Mouse (Mus musculus) gastrocnemius, adult 2 months (tissue): ENCODE results near the gene Riok2. TPM values are rescaled to one million over a fixed set of nuclear protein-coding genes. Genes with fewer than 3 reads are reported as not detected.
"Not testable (repeated sequence)": the region's sequence is repeated elsewhere in the genome, so short reads cannot be mapped to it uniquely, and the experiment has no call there.

Experiments
- DNase-seq: peaks from one replicate; pipeline ENCODE4 v3.0.0; 2022
- H3K27ac ChIP-seq: fragments of 200-600 bp; 2 replicates; pipeline ENCODE4 v1.8.1; 2022; ENCODE audit warnings: mild to moderate bottlenecking
- H3K4me3 ChIP-seq: fragments of 200-600 bp; 2 replicates; pipeline ENCODE4 v1.8.1; 2022; ENCODE audit warnings: mild to moderate bottlenecking, moderate library complexity
- CTCF ChIP-seq: fragments of 200-600 bp; IDR thresholded peaks from 2 replicates; pipeline ENCODE4 v1.8.1; 2022; ENCODE audit warnings: antibody characterized with exemption, mild to moderate bottlenecking, moderate library complexity
- intact Hi-C: fragments of 180-260 bp; cut with DNase I; formaldehyde crosslinking; loops from one replicate; pipeline ENCODE4 v1.15.1; 2025
- long read RNA-seq, 2 experiments: library from polyadenylated mRNA; stranded (forward); transcript quantifications; one replicate each; pipeline ENCODE4 v2.0.0; 2021
- total RNA-seq, 2 experiments: library from RNA; stranded (reverse); gene quantifications; 2 replicates each; pipeline ENCODE4 v1.2.3; 2021

Riok2 gene
- total RNA-seq: 10 to 100 TPM; 12.1 to 14.6 TPM
- long read RNA-seq, experiment 1, transcript Riok2-201 (10 exons, 3,220 nt): major isoform, 9 of 17 reads
- long read RNA-seq, experiment 1, partial matches to known transcripts: 3 of 17 reads
- long read RNA-seq, experiment 1, other reads (novel, unspliced or antisense): 5 of 17 reads
- long read RNA-seq, experiment 2, transcript Riok2-201 (10 exons, 3,220 nt): major isoform, 15 of 28 reads
- long read RNA-seq, experiment 2, partial matches to known transcripts: 4 of 28 reads
- long read RNA-seq, experiment 2, other reads (novel, unspliced or antisense): 9 of 28 reads

DNA sequence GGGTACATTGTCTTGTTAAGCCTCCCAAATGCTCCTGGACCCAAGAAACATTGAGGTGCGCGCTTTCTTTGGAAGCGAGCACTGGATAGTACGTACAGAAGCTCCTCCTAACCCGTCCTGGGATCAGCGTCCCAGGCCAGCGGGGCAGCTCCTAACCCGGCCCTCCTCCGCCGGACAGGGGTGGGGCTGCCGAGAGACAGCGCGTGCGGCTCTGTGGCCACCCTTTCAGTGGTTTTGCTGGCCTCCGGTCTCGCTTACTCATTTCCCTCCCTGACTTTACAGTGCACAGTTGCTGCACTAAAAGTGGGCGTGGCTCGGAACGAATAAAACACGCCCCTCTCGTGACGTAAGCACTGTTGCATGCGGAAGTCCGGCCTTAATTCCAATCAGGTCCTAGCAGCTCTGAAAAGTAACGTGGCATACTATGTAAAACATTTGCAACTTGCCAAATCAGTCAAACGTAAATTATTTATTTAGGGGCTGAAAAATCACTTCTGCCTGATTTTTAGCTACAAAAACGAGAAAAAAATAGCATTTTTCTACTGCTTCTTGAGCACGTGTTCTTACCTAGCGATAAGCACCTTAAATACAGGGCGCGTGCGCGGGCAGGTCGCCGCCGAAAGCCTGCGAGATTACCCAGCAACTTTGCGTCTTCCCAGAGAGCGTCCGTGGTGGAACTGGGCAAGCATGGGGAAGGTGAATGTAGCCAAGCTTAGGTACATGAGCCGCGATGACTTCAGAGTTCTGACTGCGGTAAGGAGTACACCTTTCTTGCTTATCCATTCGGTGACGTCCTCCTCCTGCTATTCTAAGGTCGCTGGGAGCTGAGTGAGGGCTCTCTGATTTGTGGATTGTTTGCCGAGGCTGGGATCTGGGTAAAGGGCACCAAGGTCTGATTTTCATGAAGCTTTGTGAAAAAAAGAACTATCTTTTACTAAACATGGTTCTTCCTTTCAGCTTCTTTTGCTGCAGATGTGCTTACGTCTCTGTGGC lies at the start of gene Riok2:
Riok2 (plus strand) TSS at position 392 of the 993 bp plus-strand sequence.
- peak; percentile 94 for DNase-seq
- peak within 1 kb of the TSS; percentile 99 for H3K27ac ChIP-seq
- intact Hi-C loops: loop anchor here (5.0 to 10.0 kb wide), 4 partner anchors 82 to 1559 kb away; no protein-coding TSS in a partner anchor
- TF ChIP-seq CTCF: no peak
- peak within 1 kb of the TSS; percentile 88 for H3K4me3 ChIP-seq

GRCm38 (mm10) chr17:17326022-17326421 lies 48.1 kb upstream of the Riok2 start:
- H3K27ac ChIP-seq, DNase-seq, intact Hi-C loops, H3K4me3 ChIP-seq: not testable (repeated sequence)

GRCm38 (mm10) chr17:17326636-17327035 lies 47.5 kb upstream of the Riok2 start:
- no peak for TF ChIP-seq CTCF
- H3K27ac ChIP-seq: no peak overlapping the region
- intact Hi-C loops: no loop called here

DNA sequence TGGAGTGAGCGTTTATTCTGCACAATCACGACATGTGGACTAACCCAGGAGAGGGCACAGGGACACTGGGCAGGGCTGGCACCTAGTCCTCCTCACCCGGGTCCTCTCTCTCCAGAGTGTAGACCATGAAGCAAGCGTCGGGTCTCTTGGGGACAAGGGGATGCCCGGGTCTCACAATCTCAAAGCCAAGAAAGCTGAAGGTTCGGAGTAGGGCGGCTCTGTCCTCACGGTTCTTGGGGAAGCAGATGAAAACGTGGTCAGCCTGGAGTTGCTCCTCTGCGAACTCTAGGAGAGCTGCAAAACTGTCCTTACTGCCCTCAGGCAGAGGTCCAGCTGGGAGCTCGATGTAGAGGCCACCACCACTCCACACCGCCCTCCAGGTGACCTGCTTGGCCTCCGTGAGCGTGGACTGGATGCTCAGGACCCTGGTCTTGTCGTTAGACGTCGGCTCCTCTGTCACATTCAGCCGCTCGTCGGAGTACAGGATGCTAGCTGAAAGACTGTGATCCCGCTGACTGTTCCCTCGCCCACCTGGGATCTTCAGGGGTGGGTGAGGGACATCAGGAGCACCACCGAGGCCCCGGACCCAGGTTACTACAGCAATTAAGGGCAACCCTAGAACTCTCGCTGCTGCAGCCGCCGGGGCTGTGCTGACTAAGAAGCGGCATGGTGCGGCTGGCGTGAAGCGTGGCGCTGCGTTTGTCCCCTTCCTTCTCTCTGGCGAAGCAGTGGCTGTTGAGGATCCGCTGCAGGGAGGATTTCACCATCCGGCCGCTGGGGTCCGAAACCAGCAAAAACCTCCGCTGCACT lies 28.5 kb upstream of the Riok2 start:
- intact Hi-C loops, H3K27ac ChIP-seq, DNase-seq: not testable (repeated sequence)
- H3K4me3 ChIP-seq: peak overlapping the region; percentile 55

More at GRCm38 (mm10) chr17:17326636-17327035, 47.5 kb upstream of the Riok2 start:
- no peak for DNase-seq
- no peak overlapping the region for H3K4me3 ChIP-seq

DNA sequence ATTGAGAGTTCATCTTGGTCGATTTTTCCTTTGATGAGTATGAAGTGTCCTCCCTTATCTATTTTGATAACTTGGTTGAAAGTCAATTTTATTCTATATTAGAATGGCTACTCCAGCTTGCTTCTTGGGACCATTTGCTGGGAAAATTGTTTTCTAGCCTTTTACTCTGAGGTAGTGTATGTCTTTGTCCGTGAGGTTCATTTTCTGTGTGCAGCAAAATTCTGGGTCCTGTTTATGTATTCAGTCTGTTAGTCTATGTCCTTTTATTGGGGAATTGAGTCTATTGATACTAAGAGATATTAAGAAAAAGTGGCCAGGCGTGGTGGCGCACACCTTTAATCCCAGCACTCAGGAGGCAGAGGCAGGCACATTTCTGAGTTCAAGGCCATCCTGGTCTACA lies 27.8 kb upstream of the Riok2 start:
- peak overlapping the region; percentile 55 for H3K4me3 ChIP-seq
- H3K27ac ChIP-seq, DNase-seq, intact Hi-C loops: not testable (repeated sequence)

DNA sequence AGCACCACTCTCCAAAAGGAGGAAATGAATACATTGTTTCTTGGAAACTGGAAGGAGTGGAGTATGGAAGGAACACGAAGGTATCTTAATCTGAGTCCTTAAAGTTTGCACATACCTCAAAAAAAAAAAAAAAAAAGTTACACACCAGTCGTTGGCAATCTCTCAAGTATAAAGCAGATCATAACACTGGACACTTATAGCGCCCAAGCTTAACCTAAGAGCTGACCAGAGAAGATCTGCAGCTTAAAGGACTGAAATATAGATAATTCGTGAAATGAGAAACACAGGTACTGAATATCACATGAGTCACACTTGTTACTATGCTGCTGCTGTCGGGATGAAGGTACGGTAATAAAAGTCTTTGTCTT lies 575 bp upstream of the Riok2 start:
- Histone ChIP-seq H3K27ac (peak overlapping the region; percentile 99), H3K4me3 (peak overlapping the region; percentile 88)
- TF ChIP-seq CTCF: no peak
- intact Hi-C loops: loop anchor here (5.0 to 10.0 kb wide), 4 partner anchors 81 to 1559 kb away; no protein-coding TSS in a partner anchor
- no peak for DNase-seq

- intact Hi-C loops: loop anchor here (10.0 kb wide), 2 partner anchors 459 to 1561 kb away; no protein-coding TSS in a partner anchor
- DNase-seq: no peak
- no peak for TF ChIP-seq CTCF
- Histone ChIP-seq H3K4me3 (peak overlapping the region; percentile 88), H3K27ac (no peak overlapping the region; the same call in 1 of the 2 replicates)
These were observed 1.5 kb downstream of the Riok2 start for GRCm38 (mm10) chr17:17375581-17375980.

DNA sequence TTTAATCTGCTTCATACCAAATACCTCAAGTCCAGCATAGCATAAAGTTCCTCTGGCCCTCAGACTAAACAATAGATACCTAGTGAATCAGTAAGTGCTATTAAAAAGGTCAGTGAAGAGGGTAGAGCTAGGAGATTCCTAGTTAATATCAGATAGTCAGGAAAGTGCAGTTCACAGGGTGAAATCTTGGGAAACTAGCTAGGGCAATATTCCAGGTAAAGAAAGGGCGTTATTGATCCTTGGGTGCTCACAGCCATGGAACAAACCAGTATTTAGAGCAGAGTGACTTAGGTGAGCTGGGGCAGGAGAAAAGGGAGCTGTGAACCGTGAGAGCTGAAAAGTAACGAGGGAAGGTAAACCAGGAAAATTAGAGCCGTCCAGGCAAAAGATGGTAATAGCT lies 9.6 kb downstream of the Riok2 start:
- no peak for TF ChIP-seq CTCF
- Histone ChIP-seq H3K27ac (no peak overlapping the region), H3K4me3 (no peak overlapping the region)
- intact Hi-C loops: no loop called here
- DNase-seq: no peak

- DNase-seq: no peak
- H3K27ac ChIP-seq: no peak overlapping the region
- intact Hi-C loops: no loop called here
- no peak overlapping the region for H3K4me3 ChIP-seq
- no peak for TF ChIP-seq CTCF
These were observed 10.4 kb downstream of the Riok2 start for GRCm38 (mm10) chr17:17384502-17384901.

DNA sequence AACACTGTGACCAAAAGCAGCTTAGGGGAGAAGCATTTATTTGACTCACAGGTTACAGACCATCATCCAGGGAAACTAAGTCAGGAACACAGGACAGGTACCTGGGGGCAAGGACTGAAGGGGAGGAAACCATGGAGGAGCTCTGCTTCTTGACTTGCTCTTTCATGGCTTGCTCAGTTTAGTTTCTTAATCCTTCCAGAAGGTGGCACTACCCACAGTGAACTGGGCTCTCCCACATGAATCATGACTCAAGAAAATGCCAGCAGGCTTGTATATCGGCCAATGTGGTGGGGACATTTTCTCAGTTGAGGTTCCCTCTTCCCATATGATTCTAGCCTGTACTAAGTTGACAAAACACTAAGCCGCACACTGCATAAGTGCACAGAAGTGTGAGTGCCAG lies 12.0 kb downstream of the Riok2 start:
- peak; percentile 9; the same call in 1 of the 2 replicates for TF ChIP-seq CTCF
- intact Hi-C loops: no loop called here
- Histone ChIP-seq H3K27ac (no peak overlapping the region), H3K4me3 (no peak overlapping the region)
- no peak for DNase-seq

GRCm38 (mm10) chr17:17391823-17392222 lies 17.7 kb downstream of the Riok2 start:
- TF ChIP-seq CTCF: no peak
- no peak overlapping the region for H3K27ac ChIP-seq
- intact Hi-C loops: loop anchor here (2.0 to 10.0 kb wide), 3 partner anchors 130 to 253 kb away; no protein-coding TSS in a partner anchor
- DNase-seq: no peak
- H3K4me3 ChIP-seq: no peak overlapping the region

DNA sequence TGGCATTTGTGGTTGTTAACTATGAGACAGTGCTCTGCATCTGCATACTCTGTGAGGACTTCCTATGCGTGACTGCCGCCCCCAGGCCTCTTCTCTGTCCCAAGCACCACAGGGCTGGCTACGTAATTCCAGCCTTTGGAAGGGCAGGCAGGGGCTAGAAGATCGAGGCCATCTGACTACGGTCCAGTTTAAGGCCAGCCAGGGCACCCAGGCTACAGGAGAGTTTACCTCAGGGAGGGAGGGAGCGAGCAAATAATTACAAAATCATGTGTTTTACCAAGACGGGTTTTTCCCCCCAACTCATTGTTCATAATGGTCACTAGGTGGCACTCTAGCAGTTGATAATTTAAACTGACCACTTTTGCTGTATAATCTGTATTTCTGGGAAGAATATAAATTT lies 18.8 kb downstream of the Riok2 start:
- Histone ChIP-seq H3K4me3 (no peak overlapping the region), H3K27ac (no peak overlapping the region)
- TF ChIP-seq CTCF: peak; percentile 63
- intact Hi-C loops: loop anchor here (2.0 to 10.0 kb wide), 3 partner anchors 129 to 252 kb away; no protein-coding TSS in a partner anchor
- no peak for DNase-seq
